Mouse (Mus musculus): ENCODE data around the gene Vps13c.

- TF ChIP-seq MAX (IDR thresholded peaks at IDR 0.05; ENCODE audit: low read length) = no peak
- TF ChIP-seq RCOR1 (conservative IDR thresholded peaks at IDR 0.05; ENCODE audit: low read depth, low read length) = no peak
Observed at GRCm38 (mm10) chr9:67965889-67966288, 125.7 kb downstream of the Vps13c start.
